Mouse (Mus musculus): ENCODE measurements at regions not wholly inside any gene's neighbourhood (a gene's known extent, or its start where the extent isn't known, plus 50 kb on each side); places are given as distances from the start of the nearest gene placed in this dataset.

- no peak for TF ChIP-seq GATA4 (IDR thresholded peaks at IDR 0.05; ENCODE audit: insufficient replicate concordance, low read length)
Measured at GRCm38 (mm10) chr13:16283336-16283735, 271.7 kb downstream of the Inhba start.

GRCm38 (mm10) chr13:16289633-16290032 is 278.0 kb downstream of the Inhba start:
- no peak for TF ChIP-seq GATA4 (IDR thresholded peaks at IDR 0.05; ENCODE audit: insufficient replicate concordance, low read length)

DNA sequence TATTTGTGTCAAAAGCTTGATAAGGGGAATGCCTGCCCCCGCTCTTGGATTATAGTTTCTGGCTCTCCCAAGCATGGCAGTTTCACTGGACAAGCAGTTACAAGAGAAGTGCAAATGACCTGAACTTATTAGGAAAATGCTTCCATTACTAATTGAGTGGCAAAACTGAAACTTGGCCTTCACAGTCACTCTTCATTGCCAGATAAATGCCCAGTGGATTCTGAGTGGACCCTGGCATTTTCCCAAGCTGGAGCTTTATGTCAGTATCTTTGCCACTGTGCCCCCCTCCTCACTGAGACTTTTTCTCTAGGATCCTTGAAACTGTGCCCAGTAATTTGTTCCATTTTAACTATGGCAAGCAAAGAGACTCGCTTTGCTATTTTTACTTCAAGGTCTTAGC is 279.1 kb downstream of the Inhba start:
- no peak for TF ChIP-seq GATA4 (IDR thresholded peaks at IDR 0.05; ENCODE audit: insufficient replicate concordance, low read length)

GRCm38 (mm10) chr13:16291661-16292291 is 280.1 kb downstream of the Inhba start:
- TF ChIP-seq GATA4 (IDR thresholded peaks at IDR 0.05; ENCODE audit: insufficient replicate concordance, low read length), result peak; percentile 91; the same call in 1 of the 2 replicates

- TF ChIP-seq GATA4 (IDR thresholded peaks at IDR 0.05; ENCODE audit: insufficient replicate concordance, low read length), result no peak
Measured at GRCm38 (mm10) chr13:16299756-16300155, 288.1 kb downstream of the Inhba start.

DNA sequence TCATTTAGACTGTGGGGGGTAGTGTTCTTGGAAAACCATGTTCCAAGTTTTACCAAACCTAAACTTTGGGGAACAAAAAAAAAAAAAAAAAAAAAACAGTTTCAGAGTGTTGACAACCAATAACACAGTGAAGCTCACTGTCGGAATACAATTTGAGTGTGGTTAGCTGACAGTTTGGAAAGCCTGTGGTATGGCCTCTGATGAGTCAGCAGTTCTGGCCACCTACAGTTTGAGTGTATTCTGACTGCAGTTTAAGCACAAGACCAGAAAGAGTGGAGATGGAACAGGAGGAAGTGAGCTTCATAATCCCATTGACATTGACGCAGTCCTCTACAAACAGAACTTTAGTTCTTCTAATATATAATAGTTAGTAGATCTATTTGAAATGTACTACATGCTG is 303.0 kb downstream of the Inhba start:
- no peak for TF ChIP-seq GATA4 (IDR thresholded peaks at IDR 0.05; ENCODE audit: insufficient replicate concordance, low read length)

GRCm38 (mm10) chr13:16315689-16316088 is 304.0 kb downstream of the Inhba start:
- TF ChIP-seq GATA4 (IDR thresholded peaks at IDR 0.05; ENCODE audit: insufficient replicate concordance, low read length), result peak; percentile 59; the same call in 1 of the 2 replicates

DNA sequence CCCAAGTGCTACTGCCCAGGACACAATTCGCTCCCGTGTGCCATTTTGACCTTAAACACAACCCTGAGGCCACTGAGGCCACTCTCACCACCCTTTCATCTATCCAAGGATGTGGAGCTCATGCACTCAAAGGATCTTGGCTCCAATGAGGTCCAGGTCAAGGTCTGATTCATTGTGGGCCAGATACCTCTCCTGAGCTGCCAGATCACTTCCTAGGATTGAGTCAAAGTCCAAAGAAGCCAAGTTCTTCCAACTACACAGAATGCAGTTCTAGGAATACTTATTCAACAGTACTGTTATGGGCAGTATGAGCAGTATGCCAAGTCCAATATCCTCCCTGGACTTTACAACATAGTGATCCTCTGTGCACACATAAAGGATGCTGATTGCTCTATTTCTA is 304.9 kb downstream of the Inhba start:
- TF ChIP-seq GATA4 (IDR thresholded peaks at IDR 0.05; ENCODE audit: insufficient replicate concordance, low read length), result no peak

GRCm38 (mm10) chr13:16317412-16317811 is 305.8 kb downstream of the Inhba start:
- TF ChIP-seq GATA4 (IDR thresholded peaks at IDR 0.05; ENCODE audit: insufficient replicate concordance, low read length), result no peak

GRCm38 (mm10) chr13:16320392-16320791 is 308.7 kb downstream of the Inhba start:
- TF ChIP-seq GATA4 (IDR thresholded peaks at IDR 0.05; ENCODE audit: insufficient replicate concordance, low read length), result no peak

GRCm38 (mm10) chr13:16325661-16326060 is 314.0 kb downstream of the Inhba start:
- TF ChIP-seq GATA4 (IDR thresholded peaks at IDR 0.05; ENCODE audit: insufficient replicate concordance, low read length), result no peak

DNA sequence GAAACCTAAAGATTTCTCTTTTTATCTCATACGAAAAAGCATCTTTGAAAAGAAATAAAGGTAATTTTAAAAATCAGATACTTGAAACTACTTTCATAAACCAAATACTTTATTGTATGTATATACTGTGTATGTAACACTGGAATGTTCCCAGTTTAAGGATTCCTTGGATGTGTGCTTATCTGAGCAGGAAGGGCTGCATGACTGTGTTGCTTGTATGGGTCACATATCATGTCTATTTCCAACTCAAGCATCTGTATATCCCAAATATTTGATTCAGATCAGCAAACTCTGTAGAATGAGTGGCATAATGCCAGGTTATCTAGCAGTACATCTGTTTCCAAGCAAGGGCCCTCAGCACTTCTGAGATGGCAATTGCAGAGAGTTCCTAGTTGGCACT is 330.1 kb downstream of the Inhba start:
- no peak for TF ChIP-seq GATA4 (IDR thresholded peaks at IDR 0.05; ENCODE audit: insufficient replicate concordance, low read length)

- TF ChIP-seq GATA4 (IDR thresholded peaks at IDR 0.05; ENCODE audit: insufficient replicate concordance, low read length), result no peak
Measured at GRCm38 (mm10) chr13:16342171-16342570, 330.5 kb downstream of the Inhba start.

DNA sequence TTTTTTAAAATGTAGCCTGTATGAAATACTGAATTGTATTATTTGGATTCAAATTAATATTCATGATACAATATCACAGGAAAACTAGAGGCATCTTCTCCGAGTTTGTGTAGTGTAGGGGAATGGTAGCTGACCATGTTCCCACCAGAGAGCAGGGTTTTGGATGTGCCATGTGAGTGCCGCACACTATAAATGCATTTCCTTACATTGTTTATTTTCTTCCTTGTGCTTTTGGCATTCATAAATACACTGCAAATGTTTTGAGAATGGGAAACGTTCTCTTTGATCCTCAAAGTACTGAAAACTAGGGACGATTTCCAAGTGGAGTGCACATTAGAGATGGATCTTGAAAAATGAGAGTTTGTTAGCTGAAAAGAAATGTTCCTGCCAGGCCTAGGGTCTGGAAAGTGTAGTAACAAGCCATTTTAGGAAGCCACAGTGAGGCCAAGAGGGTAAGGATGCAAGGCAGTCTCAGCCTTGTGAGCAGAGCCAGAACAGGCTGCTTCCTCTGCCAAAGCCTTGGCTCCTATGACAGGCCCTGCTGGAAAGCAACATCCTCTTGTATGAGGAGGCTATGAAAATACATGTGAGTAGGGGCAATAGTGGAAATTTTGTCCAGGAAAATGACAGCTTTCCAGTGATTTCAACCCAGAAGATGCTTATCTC is 331.8 kb downstream of the Inhba start:
- no peak for TF ChIP-seq GATA4 (IDR thresholded peaks at IDR 0.05; ENCODE audit: insufficient replicate concordance, low read length)

GRCm38 (mm10) chr13:16349353-16349752 is 337.7 kb downstream of the Inhba start:
- TF ChIP-seq GATA4 (IDR thresholded peaks at IDR 0.05; ENCODE audit: insufficient replicate concordance, low read length), result no peak

- TF ChIP-seq GATA4 (IDR thresholded peaks at IDR 0.05; ENCODE audit: insufficient replicate concordance, low read length), result no peak
Measured at GRCm38 (mm10) chr13:16350061-16350460, 338.4 kb downstream of the Inhba start.

DNA sequence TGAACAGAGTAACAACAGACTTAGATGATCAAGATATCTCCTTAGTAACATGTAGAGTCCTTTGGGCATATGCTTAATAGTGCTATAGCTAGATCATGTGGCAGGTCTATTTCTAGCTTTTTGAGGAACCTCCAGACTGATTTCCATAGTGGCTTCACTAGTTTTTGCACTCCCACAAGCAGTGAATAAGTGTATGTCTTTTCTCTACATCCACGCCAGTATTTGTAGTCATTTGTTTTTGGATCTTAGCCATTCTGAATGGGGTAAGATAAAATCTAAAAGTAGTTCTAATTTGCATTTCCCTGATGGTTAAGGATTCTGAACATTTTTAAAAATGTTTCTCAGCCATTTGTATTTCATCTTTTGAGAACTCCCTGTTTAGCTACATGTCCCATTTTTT is 343.7 kb downstream of the Inhba start:
- TF ChIP-seq GATA4 (IDR thresholded peaks at IDR 0.05; ENCODE audit: insufficient replicate concordance, low read length), result no peak

All from liver, adult (tissue).